Comparison of ENCODE assay signal across 14 mouse cellular contexts in genomic region chr10:122696335-122696734, GRCm38 (mm10).
"Had no signal": no experiment of that assay in that cellular context is flagged by ENCODE, and none has a peak within 500 bp of the region (broad histone marks: within the 10 kb centered on the region; RNA-seq: fewer than 3 reads in every experiment).

No protein-coding gene starts in this region.

- H3K4me2 ChIP-seq: lung, embryonic 14.5 days; midbrain, embryonic 11.5 days; midbrain, embryonic 13.5 days; midbrain, embryonic 15.5 days; neural tube, embryonic 12.5 days had no signal

- H3K36me3 ChIP-seq: midbrain, embryonic 13.5 days; midbrain, embryonic 15.5 days; neural tube, embryonic 12.5 days had no signal

- H3K27me3 ChIP-seq: megakaryocyte, embryonic 14.5 days; midbrain, embryonic 13.5 days; midbrain, embryonic 15.5 days; neural tube, embryonic 12.5 days had no signal

- H3K9me3 ChIP-seq: midbrain, embryonic 13.5 days; midbrain, embryonic 15.5 days; neural tube, embryonic 12.5 days had no signal

- DNase-seq: lung, adult 18-20 months; lung, embryonic 14.5 days; lung, postnatal 10 days; lung, postnatal 4 days; right cerebral cortex, postnatal 14 days; spleen, adult 18-20 months; thymus, adult 18-20 months; thymus, postnatal 14 days; thymus, postnatal 36 days had no signal

- H3K4me3 ChIP-seq: megakaryocyte, embryonic 14.5 days; midbrain, embryonic 13.5 days; midbrain, embryonic 15.5 days; neural tube, embryonic 12.5 days had no signal

- H3K9ac ChIP-seq: lung, embryonic 14.5 days; midbrain, embryonic 13.5 days; midbrain, embryonic 15.5 days; neural tube, embryonic 12.5 days had no signal

- ATAC-seq: midbrain, embryonic 13.5 days; midbrain, embryonic 15.5 days had no signal

- H3K27ac ChIP-seq: midbrain, embryonic 13.5 days; midbrain, embryonic 15.5 days; neural tube, embryonic 12.5 days had no signal

- H3K4me1 ChIP-seq: megakaryocyte, embryonic 14.5 days had no signal
